Mouse (Mus musculus) olfactory bulb, adult 2 months (tissue): ENCODE measurements around the gene Creb3l4.

Experiments used
- CTCF ChIP-seq: fragments of 200-500 bp; IDR thresholded peaks from 2 replicates; pipeline ENCODE4 v1.5.1; 2012; ENCODE audit warnings: low read depth, mild to moderate bottlenecking, low read length, moderate library complexity; ENCODE audit not compliant: insufficient read depth
- POLR2A ChIP-seq: fragments of 200-500 bp; IDR thresholded peaks from 2 replicates; pipeline ENCODE4 v1.6.1; 2012; ENCODE audit warnings: mild to moderate bottlenecking, low read depth, low read length, moderate library complexity; ENCODE audit not compliant: insufficient read depth

- no peak for TF ChIP-seq CTCF
- TF ChIP-seq POLR2A, result no peak
These were observed 40.8 kb upstream of the Creb3l4 start for GRCm38 (mm10) chr3:90284150-90284549.
